Mouse (Mus musculus) C2C12 (cell line): ENCODE measurements around the gene Slc2a10.

Source experiments
- CEBPB ChIP-seq: IDR thresholded peaks from one replicate; pipeline ENCODE4 v1.6.1; 2011; ENCODE audit warnings: low read depth, mild to moderate bottlenecking, control low read depth, moderate library complexity
- CTCF ChIP-seq: IDR thresholded peaks from one replicate; pipeline ENCODE4 v1.5.1; 2011; ENCODE audit not compliant: control insufficient read depth, insufficient read depth, insufficient read length
- MYOD1 ChIP-seq: IDR thresholded peaks from one replicate; pipeline ENCODE4 v1.6.1; 2011; ENCODE audit warnings: low read depth; ENCODE audit not compliant: control insufficient read depth, insufficient read length
- MYOG ChIP-seq: IDR thresholded peaks from one replicate; pipeline ENCODE4 v1.6.1; 2011; ENCODE audit not compliant: control insufficient read depth, insufficient read length; ENCODE audit errors: extremely low read depth

- no peak for TF ChIP-seq CTCF
- TF ChIP-seq CEBPB = no peak
- no peak for TF ChIP-seq MYOG
- TF ChIP-seq MYOD1 = no peak
Observed at GRCm38 (mm10) chr2:165484152-165484551, 19.4 kb upstream of the Slc2a10 start.
